Mouse (Mus musculus): ENCODE measurements around the gene Kazald1. TPM values are rescaled to one million over a fixed set of nuclear protein-coding genes. Genes with fewer than 3 reads are reported as not detected.

Kazald1 gene
- polyA plus RNA-seq, 1 experiment from 2014 or later = 3.7 TPM

DNA sequence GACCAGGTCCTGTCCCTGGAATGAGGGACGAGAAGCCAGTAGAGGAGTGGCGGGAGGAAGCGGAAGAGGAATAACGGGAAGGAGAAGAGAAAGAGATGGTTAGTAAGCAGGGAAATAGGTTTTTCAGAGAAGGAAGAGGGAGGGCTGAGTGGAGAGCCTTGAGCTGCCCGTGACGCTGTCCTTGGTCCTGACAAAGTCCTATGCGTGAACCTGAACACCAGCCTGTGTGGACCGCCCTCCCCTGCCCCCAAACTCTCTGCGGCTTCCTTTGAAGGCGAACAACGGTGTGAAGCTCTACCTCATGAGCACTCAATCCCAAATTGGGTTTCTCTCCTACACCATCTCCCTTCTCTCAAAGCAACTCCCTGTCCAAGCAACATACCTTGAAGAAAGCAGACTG is 22.8 kb downstream of the Kazald1 start:
- Histone ChIP-seq H3K27ac (replicated peaks) (no peak overlapping the region), H3K4me3 (no peak overlapping the region), H3K36me3 (replicated peaks) (no peaks in the 10 kb centered on the region), H3K9me3 (no peaks in the 10 kb centered on the region), H3K27me3 (replicated peaks; ENCODE audit: low read depth, poor library complexity, severe bottlenecking) (peaks cover 25% of the 10 kb centered on the region), H3K4me1 (no peaks in the 10 kb centered on the region)
- DNase-seq (ENCODE audit: low spot score) = peak; percentile 79
- WGBS = 25% methylated on average over 11 of the region's 11 CpGs

DNA sequence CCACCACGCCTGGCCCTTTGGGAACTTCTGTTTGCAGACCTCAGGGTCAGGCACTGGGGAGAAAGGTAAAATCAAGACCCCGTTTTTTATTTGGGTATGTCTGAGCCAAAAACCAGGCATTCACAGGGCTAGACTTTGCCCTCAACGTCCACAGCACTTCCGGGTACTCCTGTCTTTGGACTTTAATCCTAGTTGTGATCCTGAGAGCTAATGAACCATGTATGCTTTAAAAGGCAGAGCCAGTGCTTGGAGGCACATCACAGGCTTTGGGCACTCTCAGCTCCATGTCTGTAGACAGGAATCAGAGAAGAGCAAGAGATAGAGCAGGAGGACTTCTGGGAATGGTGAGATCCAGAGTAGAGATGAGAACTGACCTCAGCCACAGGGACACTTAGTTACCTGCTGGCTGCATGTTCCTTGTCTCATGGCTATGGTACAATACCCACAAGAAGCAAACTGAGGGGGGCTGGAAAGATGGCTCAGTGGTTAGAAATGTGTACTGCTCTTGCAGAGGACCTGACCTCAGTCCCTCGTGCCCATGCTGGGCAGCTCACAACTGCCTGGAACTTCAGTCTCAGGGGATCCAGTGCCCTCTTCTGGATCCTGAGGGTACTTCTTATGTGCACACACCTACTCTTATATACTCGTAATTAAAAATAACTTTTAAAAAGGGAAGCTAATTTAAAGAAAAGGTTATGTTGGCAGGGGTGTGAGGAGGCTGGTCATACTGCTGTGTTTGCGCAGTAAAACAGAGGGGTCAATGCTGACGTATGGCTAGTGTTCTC is 25.6 kb downstream of the Kazald1 start:
- Histone ChIP-seq H3K9me3 (no peaks in the 10 kb centered on the region), H3K4me3 (no peak overlapping the region), H3K27ac (replicated peaks) (no peak overlapping the region), H3K4me1 (peaks cover 10% of the 10 kb centered on the region; the same call in 1 of the 2 replicates), H3K27me3 (replicated peaks; ENCODE audit: low read depth, poor library complexity, severe bottlenecking) (peaks cover 53% of the 10 kb centered on the region), H3K36me3 (replicated peaks) (no peaks in the 10 kb centered on the region)
- WGBS = 81% methylated on average over 8 of the region's 8 CpGs
- DNase-seq (ENCODE audit: low spot score) = no peak

DNA sequence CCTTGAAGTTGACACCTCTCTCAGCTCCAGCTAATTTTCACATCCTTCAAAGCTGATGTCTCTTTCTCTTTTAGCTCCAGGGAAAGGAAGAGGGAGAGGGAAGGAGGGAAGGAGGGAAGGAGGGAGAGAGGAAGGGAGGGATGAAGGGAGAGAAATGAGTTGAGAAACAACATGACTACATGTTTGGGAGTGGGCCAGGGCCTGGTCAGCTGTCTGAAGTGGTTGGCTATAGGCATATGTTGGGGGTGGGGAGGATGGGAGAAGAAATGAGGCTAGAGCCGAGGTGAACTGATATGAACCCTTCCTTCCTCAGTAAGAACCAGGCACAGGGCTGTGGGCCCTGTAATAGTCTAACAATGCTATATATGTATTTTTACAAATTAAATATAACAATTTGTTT is 30.6 kb downstream of the Kazald1 start:
- peaks cover 72% of the 10 kb centered on the region for H3K27me3 ChIP-seq (replicated peaks; ENCODE audit: low read depth, poor library complexity, severe bottlenecking)

DNA sequence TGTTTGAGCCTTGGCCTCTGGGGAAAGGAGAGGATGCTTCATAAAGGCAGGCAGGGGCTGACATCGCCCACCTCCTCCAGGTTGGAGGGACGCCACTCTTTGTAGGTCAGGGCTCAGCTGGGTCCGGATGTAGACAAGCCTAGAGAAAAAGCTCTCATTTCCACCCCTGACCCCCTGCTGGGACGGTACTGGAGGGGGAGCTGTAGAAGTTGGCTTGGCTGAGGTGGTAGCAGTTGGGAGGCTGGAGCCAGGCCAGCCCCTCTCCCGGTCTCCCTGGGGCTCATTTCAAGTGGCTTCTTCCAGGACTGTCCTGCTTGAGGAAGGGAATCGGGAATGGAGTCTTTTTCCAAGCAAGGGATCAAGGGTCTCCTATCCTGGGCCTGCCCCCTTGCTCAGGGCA is 31.6 kb downstream of the Kazald1 start:
- no peak for DNase-seq (ENCODE audit: low spot score)
- 38% methylated on average over 6 of the region's 6 CpGs for WGBS
- H3K9me3 ChIP-seq = no peaks in the 10 kb centered on the region
- peaks cover 10% of the 10 kb centered on the region; the same call in 1 of the 2 replicates for H3K4me1 ChIP-seq
- no peak overlapping the region for H3K27ac ChIP-seq (replicated peaks)
- H3K36me3 ChIP-seq (replicated peaks) = no peaks in the 10 kb centered on the region
- H3K27me3 ChIP-seq (replicated peaks; ENCODE audit: low read depth, poor library complexity, severe bottlenecking) = peaks cover 77% of the 10 kb centered on the region
- no peak overlapping the region for H3K4me3 ChIP-seq

More for the DNA sequence above, 30.6 kb downstream of the Kazald1 start:
- Histone ChIP-seq H3K4me3 (no peak overlapping the region), H3K4me1 (peaks cover 10% of the 10 kb centered on the region; the same call in 1 of the 2 replicates), H3K9me3 (no peaks in the 10 kb centered on the region), H3K36me3 (replicated peaks) (no peaks in the 10 kb centered on the region), H3K27ac (replicated peaks) (no peak overlapping the region)
- WGBS = 53% methylated on average over 1 of the region's 1 CpGs
- no peak for DNase-seq (ENCODE audit: low spot score)

DNA sequence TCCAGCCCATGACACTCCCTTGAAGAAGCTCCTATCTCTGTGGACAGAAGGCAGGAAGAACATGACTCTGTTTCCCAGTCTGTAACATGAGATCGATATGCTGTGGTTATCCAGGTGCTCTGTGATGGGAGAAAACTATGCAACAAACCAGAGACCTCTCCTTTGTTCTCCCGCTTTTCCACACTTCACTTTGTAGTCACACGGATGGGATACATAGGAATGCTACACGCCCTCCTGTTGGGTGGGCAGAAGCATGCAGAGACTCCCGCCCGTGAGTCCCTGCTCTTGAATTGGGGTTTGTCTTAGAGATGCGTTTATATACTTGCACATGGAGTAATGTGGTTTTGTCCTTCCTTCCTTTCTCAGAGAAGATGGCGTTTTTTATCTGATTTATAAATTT is 35.6 kb downstream of the Kazald1 start:
- H3K4me3 ChIP-seq = no peak overlapping the region
- 75% methylated on average over 8 of the region's 8 CpGs for WGBS
- DNase-seq (ENCODE audit: low spot score) = no peak
- H3K36me3 ChIP-seq (replicated peaks) = no peaks in the 10 kb centered on the region
- H3K4me1 ChIP-seq = peaks cover 25% of the 10 kb centered on the region
- no peak overlapping the region for H3K27ac ChIP-seq (replicated peaks)
- no peaks in the 10 kb centered on the region for H3K9me3 ChIP-seq
- H3K27me3 ChIP-seq (replicated peaks; ENCODE audit: low read depth, poor library complexity, severe bottlenecking) = peaks cover 67% of the 10 kb centered on the region

DNA sequence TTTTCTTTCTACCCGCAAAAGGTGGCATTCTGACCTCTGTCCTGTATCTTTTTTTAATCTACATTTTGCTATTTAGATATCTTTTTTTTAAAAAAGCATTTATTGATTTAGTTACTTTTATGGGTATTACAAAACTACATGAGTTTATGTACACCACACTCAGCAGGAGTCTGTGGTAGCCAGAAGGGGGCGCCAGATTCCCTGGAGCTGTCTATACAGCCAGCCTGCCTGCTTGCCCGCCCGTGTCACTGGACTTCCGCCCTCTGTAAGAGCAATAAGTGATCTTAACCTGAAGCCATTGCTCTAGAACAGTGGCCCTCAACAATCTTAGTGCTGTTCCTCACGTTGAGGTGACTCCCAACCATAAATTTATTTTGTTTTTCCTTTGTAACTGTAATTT is 37.4 kb downstream of the Kazald1 start:
- Histone ChIP-seq H3K27me3 (replicated peaks; ENCODE audit: low read depth, poor library complexity, severe bottlenecking) (peaks cover 75% of the 10 kb centered on the region), H3K36me3 (replicated peaks) (no peaks in the 10 kb centered on the region), H3K4me1 (peaks cover 25% of the 10 kb centered on the region), H3K9me3 (no peaks in the 10 kb centered on the region), H3K27ac (replicated peaks) (no peak overlapping the region), H3K4me3 (no peak overlapping the region)
- peak; percentile 28 for DNase-seq (ENCODE audit: low spot score)
- WGBS = 86% methylated on average over 6 of the region's 6 CpGs

DNA sequence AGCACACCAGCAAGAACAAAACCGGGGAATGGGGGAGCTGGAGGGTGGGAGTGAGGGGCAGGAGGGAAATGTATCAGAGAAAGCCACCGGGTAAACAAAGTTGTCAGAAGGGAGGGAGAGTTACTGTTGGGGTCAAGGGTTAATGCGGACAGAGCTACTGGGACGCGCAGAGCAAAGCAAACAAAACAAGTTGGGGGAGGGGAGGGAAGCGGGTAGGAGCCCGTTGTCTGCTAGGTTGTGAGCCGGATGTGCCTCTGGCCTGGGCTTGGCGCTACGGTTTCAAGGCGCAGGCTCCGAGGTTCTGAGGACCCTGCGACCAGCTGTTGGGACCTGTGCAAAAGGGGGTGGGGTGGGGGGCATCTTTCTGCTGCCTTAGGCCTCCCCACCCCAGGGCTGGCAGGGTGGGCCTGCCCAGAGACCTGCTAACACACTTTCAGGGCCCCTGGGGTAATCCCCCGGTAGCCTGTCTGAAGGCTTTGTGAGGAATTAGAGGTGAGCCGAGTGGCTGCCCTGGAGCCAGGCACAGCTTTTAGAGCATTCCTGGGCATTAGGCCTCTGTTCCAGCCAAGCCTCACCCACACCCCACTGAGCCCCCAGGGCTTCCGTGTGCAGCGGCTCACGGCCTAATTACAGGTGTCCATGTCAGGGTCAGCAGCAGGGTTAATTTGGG is 38.9 kb downstream of the Kazald1 start:
- under 1% methylated on average over 18 of the region's 18 CpGs for WGBS
- Histone ChIP-seq H3K36me3 (replicated peaks) (no peaks in the 10 kb centered on the region), H3K27me3 (replicated peaks; ENCODE audit: low read depth, poor library complexity, severe bottlenecking) (peaks cover 84% of the 10 kb centered on the region), H3K27ac (replicated peaks) (peak overlapping the region; percentile 84), H3K9me3 (no peaks in the 10 kb centered on the region), H3K4me1 (peaks cover 32% of the 10 kb centered on the region), H3K4me3 (peak overlapping the region; percentile 40)
- peak; percentile 77 for DNase-seq (ENCODE audit: low spot score)

DNA sequence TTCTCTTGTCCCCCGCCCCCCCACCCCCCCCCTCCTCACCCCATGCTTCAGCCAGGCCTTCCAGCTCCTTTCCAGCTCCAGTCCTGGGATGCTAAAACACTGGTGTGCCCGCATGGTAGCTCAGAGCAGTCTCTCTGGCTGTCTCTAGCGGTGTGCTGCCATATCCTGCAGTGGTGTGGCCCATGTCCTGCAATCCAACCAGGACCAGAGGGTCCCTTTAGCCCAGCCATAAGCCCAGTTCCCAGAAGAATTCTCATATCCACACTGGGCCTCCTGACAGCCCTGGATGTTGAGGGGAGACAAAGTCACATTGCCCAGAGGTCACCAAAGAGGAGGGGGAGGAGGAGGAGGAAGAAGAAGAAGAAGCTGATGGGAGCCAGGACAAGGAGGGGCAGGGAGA is 39.7 kb downstream of the Kazald1 start:
- Histone ChIP-seq H3K36me3 (replicated peaks) (no peaks in the 10 kb centered on the region), H3K27me3 (replicated peaks; ENCODE audit: low read depth, poor library complexity, severe bottlenecking) (peaks cover 84% of the 10 kb centered on the region), H3K9me3 (no peaks in the 10 kb centered on the region), H3K27ac (replicated peaks) (no peak overlapping the region; the same call in 1 of the 2 replicates), H3K4me1 (peaks cover 32% of the 10 kb centered on the region), H3K4me3 (no peak overlapping the region)
- DNase-seq (ENCODE audit: low spot score) = no peak
- 17% methylated on average over 3 of the region's 3 CpGs for WGBS

DNA sequence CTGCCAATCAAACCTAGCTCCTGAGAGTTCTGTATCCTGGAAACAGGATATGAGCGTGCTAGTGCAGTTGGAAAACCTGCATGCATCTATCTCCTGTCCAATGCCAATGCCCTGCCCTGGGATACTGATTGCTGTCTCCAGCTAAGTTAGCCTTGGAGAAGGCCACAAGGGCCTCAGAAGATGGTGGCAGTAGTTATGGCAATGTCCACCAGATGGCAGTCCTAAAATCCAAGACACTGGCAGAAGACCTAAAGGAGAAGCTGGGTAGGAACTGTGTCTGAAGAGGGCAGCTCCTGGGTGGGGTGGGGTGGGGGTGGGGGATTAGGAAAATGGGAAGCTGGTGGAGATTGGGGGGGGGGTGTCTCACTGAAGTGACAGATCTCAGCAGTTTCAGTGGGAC is 41.8 kb downstream of the Kazald1 start:
- H3K9me3 ChIP-seq = no peaks in the 10 kb centered on the region
- no peaks in the 10 kb centered on the region for H3K36me3 ChIP-seq (replicated peaks)
- H3K4me3 ChIP-seq = no peak overlapping the region
- peak; percentile 26 for DNase-seq (ENCODE audit: low spot score)
- H3K27me3 ChIP-seq (replicated peaks; ENCODE audit: low read depth, poor library complexity, severe bottlenecking) = peaks cover 88% of the 10 kb centered on the region
- peaks cover 32% of the 10 kb centered on the region for H3K4me1 ChIP-seq
- no peak overlapping the region for H3K27ac ChIP-seq (replicated peaks)
- WGBS = 57% methylated on average over 1 of the region's 1 CpGs

Other genes starting within 250 kb of the Kazald1 start
- 56.3 and 57.8 TPM in 2 replicates for gene Slf2, start 144.1 kb upstream of the Kazald1 start, polyA plus RNA-seq (2016; fragmentation: Nextera tagmentation; extraction: Ambion mirVana)
- gene Sema4g, start 86.1 kb upstream of the Kazald1 start, polyA plus RNA-seq (2016; fragmentation: Nextera tagmentation; extraction: Ambion mirVana) = 3.7 and 4.8 TPM in 2 replicates
- 40.9 and 41.8 TPM in 2 replicates for gene Twnk, start 69.6 kb upstream of the Kazald1 start, polyA plus RNA-seq (2016; fragmentation: Nextera tagmentation; extraction: Ambion mirVana)
- gene Mrpl43, start 68.8 kb upstream of the Kazald1 start, polyA plus RNA-seq (2016; fragmentation: Nextera tagmentation; extraction: Ambion mirVana) = 70.6 and 74.8 TPM in 2 replicates
- gene Lzts2, start 60.8 kb upstream of the Kazald1 start, polyA plus RNA-seq (2016; fragmentation: Nextera tagmentation; extraction: Ambion mirVana) = 69.8 and 75.0 TPM in 2 replicates
- gene Pdzd7, start 29.5 kb upstream of the Kazald1 start, polyA plus RNA-seq (2016; fragmentation: Nextera tagmentation; extraction: Ambion mirVana) = 0.27 and 0.65 TPM in 2 replicates
- 7.7 and 9.8 TPM in 2 replicates for gene Sfxn3, start 27.7 kb upstream of the Kazald1 start, polyA plus RNA-seq (2016; fragmentation: Nextera tagmentation; extraction: Ambion mirVana)
- gene Tlx1, start 75.4 kb downstream of the Kazald1 start, polyA plus RNA-seq (2016; fragmentation: Nextera tagmentation; extraction: Ambion mirVana) = 3.1 and 3.3 TPM in 2 replicates
- gene Lbx1, start 160.6 kb downstream of the Kazald1 start, polyA plus RNA-seq (2016; fragmentation: Nextera tagmentation; extraction: Ambion mirVana) = 0.22 and 0.40 TPM in 2 replicates